Mouse (Mus musculus): ENCODE data around the gene Mafg.
A peak's percentile ranks its signal among the peaks of the same experiment; 100 is the strongest.
"Not testable (repeated sequence)": the region's sequence is repeated elsewhere in the genome, so short reads cannot be mapped to it uniquely, and the experiment has no call there.

The Mafg gene

DNA sequence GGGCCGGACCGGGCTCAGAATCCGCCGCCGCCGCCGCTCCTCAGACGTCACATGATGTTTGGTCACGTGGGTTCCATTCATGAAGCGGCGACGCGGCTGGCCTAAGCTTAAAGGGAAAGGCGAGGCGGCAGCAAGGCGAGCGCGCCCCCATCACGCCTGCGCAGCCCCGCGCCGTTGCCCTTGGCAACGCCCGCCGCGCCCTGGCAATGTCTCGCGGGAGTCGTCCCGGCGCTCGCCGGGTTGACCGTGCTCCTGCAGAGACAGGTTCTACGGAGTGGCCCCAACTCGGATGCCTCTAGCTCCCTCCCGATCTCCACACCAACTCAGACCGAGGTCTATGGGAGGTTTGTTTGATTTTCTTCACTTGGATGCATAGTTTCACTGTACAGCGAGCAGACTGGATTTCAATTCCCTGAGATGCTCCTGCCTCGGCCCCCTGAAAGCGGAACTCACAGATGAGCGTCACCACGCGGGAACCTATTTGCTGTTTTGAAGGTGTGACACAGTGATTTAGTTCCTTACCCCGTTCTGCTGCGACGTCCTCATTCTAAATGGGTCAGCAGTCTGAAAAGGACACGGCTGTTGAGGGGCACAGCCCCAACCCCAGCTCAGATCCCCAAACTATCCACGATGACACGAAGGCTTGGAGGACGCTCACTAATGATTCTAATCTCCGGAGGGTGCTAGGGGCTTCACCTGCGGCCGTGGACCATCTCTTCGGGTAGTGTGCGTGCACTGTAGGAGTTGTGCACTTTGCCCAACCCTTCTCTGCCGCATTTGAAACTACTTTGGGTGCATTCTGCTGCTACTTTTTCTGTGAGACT is at the start of gene Mafg:
Gene Mafg, minus strand, starts transcription at position 81 of the 824 bp plus-strand sequence.
- peak; percentile 93 for DNase-seq

- DNase-seq = no peak
These were observed 49.3 kb upstream of the Mafg start for GRCm38 (mm10) chr11:120682683-120683082.

DNA sequence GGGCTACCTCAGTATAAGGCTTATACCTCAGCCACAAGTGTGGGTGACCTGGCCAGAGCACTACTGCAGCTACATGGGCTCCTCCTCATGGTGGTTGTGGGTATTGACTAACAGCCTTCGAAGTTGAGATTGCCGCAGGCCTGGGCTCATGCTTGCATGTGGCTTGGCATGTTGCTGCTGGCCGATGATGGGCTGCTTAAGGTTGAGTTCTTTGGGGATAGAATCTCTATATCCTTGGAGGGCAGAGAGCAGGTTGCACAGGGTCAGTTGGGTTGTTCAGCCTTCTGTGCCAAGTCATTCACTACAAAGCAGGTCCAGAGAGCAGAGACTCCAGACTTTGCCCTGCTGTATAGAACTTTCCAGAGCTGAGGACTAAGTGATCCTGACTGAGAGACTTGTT is 46.5 kb upstream of the Mafg start:
- peak; percentile 43 for DNase-seq

DNA sequence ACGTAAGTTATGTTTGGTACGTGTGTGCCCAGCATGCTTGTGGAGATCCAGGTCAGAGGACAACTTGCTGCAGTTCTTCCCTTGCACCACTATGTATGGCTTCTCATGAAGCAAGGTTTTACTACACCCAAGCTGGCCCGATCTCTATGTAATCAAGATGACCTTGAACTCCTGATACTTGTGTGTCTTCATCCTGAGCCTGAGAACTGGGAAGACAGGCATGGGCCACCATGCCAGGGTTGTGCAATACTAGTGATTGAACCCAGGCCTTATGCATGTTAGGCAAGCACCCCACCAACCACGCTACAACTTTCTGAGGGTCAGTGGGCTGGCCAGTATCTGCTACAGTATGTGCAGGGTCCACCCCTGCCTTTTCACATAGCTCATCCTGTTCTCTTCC is 43.6 kb upstream of the Mafg start:
- no peak for DNase-seq

- DNase-seq = not testable (repeated sequence)
These were observed 42.5 kb upstream of the Mafg start for GRCm38 (mm10) chr11:120675875-120676274.

DNA sequence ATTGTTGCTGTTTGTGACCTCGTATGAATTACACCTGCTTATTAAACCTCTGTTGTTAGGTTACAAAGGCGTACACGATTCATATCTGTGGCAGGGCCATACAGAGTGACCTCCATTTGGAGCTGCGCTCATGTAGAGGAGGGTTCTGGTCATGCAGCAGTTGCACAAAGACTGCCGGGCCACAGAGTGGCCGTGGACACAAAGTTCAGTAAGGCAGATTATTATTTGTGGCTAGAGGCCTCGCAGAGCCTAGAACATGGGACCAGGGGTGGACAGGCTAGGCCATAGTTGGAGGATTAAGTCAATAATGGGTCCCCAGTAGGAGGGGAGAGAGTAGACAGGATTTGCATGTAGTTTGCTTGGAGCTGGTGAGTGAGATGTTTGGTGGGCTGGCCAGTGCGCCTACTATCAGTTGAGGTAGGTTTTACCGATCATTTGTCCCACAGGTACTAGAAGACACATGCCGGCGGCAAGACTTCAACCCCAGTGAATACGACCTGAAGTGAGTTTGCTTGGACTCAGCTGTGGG is 40.3 kb upstream of the Mafg start:
- DNase-seq = no peak

GRCm38 (mm10) chr11:120672687-120673593 is 39.5 kb upstream of the Mafg start, which contains the start of gene Aspscr1:
Gene Aspscr1, plus strand, starts transcription at chr11:120672973.
- peak; percentile 96 for DNase-seq

- no peak for DNase-seq
These were observed 33.2 kb upstream of the Mafg start for GRCm38 (mm10) chr11:120666617-120667016.

- peak; percentile 61 for DNase-seq
These were observed 32.0 kb upstream of the Mafg start for GRCm38 (mm10) chr11:120665406-120665805.

DNA sequence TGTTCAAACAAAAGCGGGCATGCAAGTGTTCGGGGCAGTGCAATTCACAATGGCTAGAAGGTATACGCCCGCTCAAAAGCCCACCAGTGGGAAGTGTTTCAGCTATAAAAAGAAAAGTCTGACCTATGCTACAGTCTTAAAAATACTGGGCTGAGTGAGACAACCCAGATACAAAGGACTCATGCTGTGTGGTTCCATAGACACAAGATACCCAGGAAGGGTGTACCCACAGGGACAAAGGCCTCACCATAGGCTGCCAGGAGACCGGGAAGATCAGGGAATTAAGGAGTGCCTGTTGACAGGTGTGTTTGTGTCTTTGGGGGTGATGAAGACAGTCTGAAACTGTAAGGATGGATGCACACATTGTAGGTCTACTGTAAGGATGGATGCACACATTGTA is 30.3 kb upstream of the Mafg start:
- no peak for DNase-seq

- no peak for DNase-seq
These were observed 29.4 kb upstream of the Mafg start for GRCm38 (mm10) chr11:120662759-120663158.

DNA sequence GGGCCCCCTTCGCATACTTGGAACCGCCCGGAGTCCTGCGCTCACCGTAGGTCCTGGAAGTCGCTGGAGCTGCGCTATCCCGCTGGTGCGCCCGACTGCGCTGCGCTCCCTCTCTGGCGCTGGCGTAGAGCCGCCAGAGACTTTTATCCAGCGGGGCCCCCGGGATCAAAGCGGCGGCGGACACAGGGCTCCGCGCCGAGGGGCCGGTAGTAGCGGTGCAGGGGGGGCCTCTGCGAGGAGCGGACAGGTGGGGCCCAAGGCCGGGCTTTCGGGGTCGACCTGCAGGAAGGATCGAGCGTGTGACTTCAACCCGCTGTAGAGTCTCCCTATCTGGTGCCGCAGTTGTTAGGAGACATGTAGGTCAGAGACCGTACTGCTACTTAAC is 27.7 kb upstream of the Mafg start, which contains the start of gene Notum:
Gene Notum, minus strand, starts transcription at position 100 of the 385 bp plus-strand sequence.
- no peak for DNase-seq

DNA sequence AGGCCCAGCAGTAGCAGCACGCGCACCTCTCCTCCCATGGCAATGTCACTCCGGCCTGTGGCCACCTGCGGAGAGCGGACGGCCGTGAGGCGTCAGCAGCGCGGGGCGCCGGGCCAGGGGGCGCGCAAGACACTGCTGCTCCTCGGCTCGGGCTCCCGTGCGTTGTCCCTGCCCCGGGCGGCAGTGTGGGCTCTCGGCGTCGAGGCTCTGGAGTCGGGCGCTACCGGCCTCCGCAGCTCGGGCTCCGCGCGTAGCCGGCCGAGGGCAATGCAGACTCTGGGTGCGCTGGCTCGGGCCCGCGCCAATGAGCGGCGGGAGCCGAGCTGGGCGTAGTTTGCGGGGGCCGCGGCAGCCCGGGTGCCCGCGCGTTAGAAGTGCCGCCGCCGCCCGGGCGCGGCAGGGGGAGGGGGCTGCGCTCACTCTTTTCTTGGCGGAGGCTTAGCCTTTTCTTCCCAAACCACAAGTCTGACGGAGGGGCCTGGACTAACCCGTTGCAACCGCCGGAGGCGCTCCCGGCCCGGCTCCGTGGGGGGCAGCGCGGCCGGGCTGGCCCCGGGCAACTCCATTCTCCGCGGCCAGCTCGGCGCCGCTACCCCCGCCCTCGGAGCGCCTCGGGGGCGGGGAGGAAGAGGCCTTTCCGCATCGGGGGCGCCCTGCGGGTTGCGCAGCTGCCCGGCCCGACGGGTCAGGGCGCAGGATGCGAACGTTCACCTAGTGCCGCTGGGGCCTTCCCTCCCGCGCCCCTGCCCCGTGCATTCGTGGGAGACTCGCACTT is 27.1 kb upstream of the Mafg start:
- DNase-seq = peak; percentile 46

DNA sequence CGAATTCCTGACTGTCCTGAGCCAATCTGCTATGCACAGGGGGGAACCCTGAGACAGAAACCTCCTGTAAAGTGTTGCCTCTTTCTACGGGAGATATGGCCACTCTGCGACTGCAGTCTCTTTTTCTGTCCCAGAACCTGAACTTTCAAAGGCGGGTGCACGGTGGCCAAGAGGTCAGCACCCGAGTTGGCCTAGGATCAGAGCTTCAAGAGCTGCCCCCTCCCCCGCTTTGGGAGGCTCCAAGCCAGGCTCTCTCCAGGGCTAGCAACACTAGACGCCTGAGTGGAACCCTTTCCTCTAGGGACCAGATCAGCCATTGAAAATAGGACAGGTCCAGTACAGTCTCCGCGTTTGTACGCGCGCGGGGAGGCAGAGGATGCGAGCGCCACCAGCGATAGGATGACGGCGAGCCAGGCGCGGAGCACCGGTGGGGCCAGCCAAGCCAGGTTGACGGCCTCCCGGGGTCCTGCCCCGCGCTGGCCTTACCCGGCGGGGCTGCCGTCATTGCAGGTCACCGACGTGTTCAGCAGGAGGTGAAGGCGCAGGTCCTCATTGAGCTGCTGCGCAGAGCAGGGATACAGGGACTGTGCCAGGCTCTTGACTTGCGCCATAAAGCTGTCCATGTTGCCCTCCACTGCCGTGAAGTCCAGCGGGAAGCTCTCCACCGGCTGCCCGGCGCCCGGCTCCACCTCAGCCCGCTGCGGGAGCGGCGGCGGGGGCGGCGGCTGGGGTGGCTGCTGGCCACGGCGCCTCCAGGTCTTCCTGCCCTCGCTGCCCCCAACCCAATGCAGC is 26.3 kb upstream of the Mafg start:
- DNase-seq = no peak

DNA sequence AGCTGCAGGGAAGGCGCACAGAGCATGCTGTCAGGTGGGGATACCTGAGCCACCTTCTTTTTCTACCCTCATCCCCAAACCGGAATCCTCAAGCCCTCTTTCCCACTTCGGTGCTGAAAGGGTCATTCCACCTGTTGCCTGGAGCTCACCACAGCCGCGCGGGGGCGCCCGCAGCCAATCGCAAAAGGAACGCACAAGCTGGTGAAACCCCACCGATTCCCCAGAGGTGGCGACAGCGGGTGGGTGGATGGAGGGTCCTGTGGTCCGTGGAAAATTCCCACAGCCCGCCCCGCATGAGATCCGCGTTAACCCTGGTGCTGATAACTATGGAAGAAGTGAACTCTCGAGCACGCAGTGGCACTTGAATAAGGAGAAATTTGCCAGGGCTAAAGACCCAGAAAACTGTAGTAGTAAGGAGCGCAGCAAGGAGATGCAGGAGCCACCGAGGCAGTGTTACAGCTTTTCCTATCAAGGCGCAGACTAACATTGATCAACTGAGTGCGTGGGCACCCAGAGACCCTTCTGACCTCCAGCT is 25.5 kb upstream of the Mafg start:
- DNase-seq = peak; percentile 89

DNA sequence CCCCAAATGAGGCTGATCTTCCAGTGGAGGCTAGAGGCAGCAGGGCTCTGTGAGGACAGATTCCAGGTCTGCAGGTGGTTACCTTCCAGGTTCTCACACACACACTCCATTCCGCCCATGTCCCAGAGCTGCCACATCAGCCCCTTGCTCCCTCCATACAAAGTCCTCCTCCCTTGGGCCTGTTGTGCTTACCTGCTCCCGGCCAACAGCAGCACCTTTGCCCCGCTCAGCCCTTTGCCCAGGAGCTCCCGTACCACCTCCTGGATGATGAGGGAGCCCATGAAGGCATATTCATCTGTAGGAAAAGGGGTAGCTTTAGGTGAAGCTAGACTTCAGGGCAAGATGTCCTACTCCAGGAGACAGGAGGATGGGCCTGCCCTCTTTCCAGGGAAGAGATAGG is 23.9 kb upstream of the Mafg start:
- no peak for DNase-seq

DNA sequence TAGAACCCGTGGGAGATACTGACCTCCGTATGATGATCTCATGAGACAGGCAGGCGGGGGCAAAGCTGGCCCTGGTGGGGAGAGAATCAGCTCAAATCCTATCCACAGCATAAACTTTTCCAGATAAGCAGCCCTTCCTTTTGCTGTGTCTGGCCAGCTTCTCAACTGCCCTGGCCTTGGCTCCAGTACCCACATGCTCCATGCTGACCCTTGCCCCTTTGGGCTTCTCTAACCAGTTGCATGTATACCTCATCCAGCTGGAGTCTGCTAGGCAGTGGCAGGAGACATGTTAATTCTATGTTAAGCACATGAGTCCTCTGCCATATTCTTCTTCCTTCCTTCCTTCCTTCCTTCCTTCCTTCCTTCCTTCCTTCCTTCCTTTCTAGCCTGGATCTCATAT is 21.3 kb upstream of the Mafg start:
- no peak for DNase-seq

DNA sequence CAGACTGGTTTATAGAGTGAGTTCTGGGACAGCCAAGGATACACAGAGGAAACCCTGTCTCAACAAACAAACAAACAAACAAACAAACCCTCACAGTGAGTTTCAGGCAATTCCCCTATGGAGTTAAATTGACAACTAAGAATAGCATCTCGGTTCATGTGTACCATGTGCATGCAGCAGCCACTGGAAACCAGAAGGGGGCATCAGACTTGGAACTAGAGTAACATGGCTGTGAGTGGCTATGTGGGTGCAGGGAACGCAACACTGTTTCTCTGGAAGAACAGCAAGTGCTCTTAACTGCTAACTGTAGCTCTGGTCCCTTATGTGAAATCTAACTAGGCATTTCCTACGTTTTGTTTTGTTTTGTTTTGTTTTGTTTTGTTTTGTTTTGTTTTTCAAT is 18.5 kb upstream of the Mafg start:
- DNase-seq = no peak

GRCm38 (mm10) chr11:120648001-120648476 is 14.6 kb upstream of the Mafg start, which contains the start of gene Myadml2:
Gene Myadml2, minus strand, starts transcription at chr11:120648158.
- no peak for DNase-seq

DNA sequence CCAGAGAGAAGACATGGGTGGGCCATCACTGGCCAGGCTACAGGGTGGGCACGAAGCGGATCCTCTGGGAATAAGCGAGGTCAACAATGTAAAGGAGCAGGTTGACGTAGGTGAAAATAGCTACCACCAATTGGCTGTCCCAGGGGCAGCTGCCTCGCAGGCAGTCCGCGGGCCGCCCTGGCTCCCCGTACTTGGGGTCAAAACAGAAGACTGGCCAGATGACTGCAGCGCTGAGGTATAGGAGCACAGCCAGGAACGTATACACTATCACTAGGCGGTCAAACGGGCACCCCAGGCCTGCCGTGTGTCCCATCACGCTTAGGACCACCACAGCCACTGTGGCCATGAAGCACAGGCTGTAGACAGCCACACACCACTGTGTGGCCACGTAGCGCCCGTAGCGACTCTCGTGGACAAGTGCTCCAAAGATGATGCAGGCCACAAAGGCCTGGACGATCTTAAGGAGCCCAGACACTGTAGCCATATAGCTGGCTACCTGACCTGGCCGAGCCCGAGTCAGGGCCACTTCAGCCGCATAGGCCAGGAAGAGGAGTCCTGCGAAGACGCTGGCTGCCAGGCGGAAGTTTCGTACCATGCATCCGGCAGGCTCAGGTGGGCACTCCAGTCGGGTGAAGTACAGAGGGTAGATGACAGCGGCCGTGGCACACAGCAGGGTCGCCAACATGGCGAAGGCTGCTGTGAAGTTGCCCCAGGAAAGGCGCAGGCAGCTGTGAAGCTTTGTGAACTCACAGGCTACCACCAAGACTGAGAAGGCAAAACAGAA is 13.8 kb upstream of the Mafg start:
- DNase-seq = no peak

Data from lung, postnatal 14 days (tissue).